Mouse (Mus musculus): ENCODE results near the gene Trim72. TPM values are rescaled to one million over a fixed set of nuclear protein-coding genes. Genes with fewer than 3 reads are reported as not detected.

The Trim72 gene
- polyA plus RNA-seq, 1 experiment from 2014 or later = 0.76 TPM

DNA sequence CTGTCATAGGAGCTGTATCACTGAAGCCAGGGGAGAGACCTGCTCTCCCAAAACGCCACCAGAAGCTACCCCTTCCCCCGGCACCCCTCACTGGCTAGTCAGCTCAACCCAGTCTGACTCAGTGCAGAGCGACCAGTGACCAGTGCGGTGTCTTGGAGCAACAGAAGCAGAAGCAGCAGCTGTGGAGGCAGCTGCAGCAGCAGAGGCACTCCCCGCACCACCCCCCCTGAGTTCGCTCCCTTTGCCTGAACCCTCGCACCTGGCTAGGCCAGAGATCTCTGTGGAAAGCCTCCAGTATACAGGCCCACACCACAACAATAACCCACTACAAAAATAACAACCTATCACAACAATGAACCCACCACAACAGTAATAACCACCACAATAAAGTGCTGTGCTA lies 54.8 kb downstream of the Trim72 start:
- Histone ChIP-seq H3K4me2 (no peak overlapping the region), H3K9ac (no peak overlapping the region), H3K27me3 (replicated peaks) (peaks cover 3% of the 10 kb centered on the region; the same call in 1 of the 2 replicates), H3K4me3 (no peak overlapping the region), H3K36me3 (no peaks in the 10 kb centered on the region), H3K4me1 (no peaks in the 10 kb centered on the region), H3K27ac (replicated peaks) (no peak overlapping the region), H3K9me3 (no peaks in the 10 kb centered on the region)
- ATAC-seq (ENCODE audit: extremely low read depth, insufficient number of reproducible peaks, low FRiP score, low TSS enrichment) = no peak
- 67% methylated on average over 7 of the region's 7 CpGs for WGBS

GRCm38 (mm10) chr7:128059091-128059490 lies 55.3 kb downstream of the Trim72 start:
- Histone ChIP-seq H3K9me3 (no peaks in the 10 kb centered on the region), H3K27me3 (replicated peaks) (peaks cover 3% of the 10 kb centered on the region; the same call in 1 of the 2 replicates), H3K36me3 (no peaks in the 10 kb centered on the region), H3K4me1 (no peaks in the 10 kb centered on the region), H3K4me2 (no peak overlapping the region), H3K27ac (replicated peaks) (no peak overlapping the region), H3K9ac (no peak overlapping the region), H3K4me3 (no peak overlapping the region)
- 62% methylated on average over 4 of the region's 4 CpGs for WGBS
- ATAC-seq (ENCODE audit: extremely low read depth, insufficient number of reproducible peaks, low FRiP score, low TSS enrichment) = no peak

Other genes starting within 250 kb of the Trim72 start
- gene Orai3, start 234.1 kb upstream of the Trim72 start, polyA plus RNA-seq (2015; fragmentation: Nextera tagmentation; extraction: Ambion mirVana) = 15.8 and 15.9 TPM in 2 replicates
- gene Setd1a, start 227.3 kb upstream of the Trim72 start, polyA plus RNA-seq (2015; fragmentation: Nextera tagmentation; extraction: Ambion mirVana) = 12.6 and 17.0 TPM in 2 replicates
- not detected in 2 replicates for gene Gm49388, start 218.3 kb upstream of the Trim72 start, polyA plus RNA-seq (2015; fragmentation: Nextera tagmentation; extraction: Ambion mirVana)
- gene Hsd3b7, start 203.3 kb upstream of the Trim72 start, polyA plus RNA-seq (2015; fragmentation: Nextera tagmentation; extraction: Ambion mirVana) = 19.5 and 21.6 TPM in 2 replicates
- gene Stx4a, start 179.7 kb upstream of the Trim72 start, polyA plus RNA-seq (2015; fragmentation: Nextera tagmentation; extraction: Ambion mirVana) = 39.2 and 48.9 TPM in 2 replicates
- 1.1 and 1.7 TPM in 2 replicates for gene Stx1b, start 179.4 kb upstream of the Trim72 start, polyA plus RNA-seq (2015; fragmentation: Nextera tagmentation; extraction: Ambion mirVana)
- 5.6 and 6.6 TPM in 2 replicates for gene Zfp646, start 127.7 kb upstream of the Trim72 start, polyA plus RNA-seq (2015; fragmentation: Nextera tagmentation; extraction: Ambion mirVana)
- 9.7 and 10.4 TPM in 2 replicates for gene Zfp668, start 127.1 kb upstream of the Trim72 start, polyA plus RNA-seq (2015; fragmentation: Nextera tagmentation; extraction: Ambion mirVana)
- 1.4 and 1.5 TPM in 2 replicates for gene Prss53, start 113.0 kb upstream of the Trim72 start, polyA plus RNA-seq (2015; fragmentation: Nextera tagmentation; extraction: Ambion mirVana)
- not detected in 2 replicates for gene Gm21974, start 108.5 kb upstream of the Trim72 start, polyA plus RNA-seq (2015; fragmentation: Nextera tagmentation; extraction: Ambion mirVana)
- gene Vkorc1, start 108.3 kb upstream of the Trim72 start, polyA plus RNA-seq (2015; fragmentation: Nextera tagmentation; extraction: Ambion mirVana) = 109 and 120 TPM in 2 replicates
- 145 and 150 TPM in 2 replicates for gene Bckdk, start 99.9 kb upstream of the Trim72 start, polyA plus RNA-seq (2015; fragmentation: Nextera tagmentation; extraction: Ambion mirVana)
- 25.1 and 27.0 TPM in 2 replicates for gene Kat8, start 91.4 kb upstream of the Trim72 start, polyA plus RNA-seq (2015; fragmentation: Nextera tagmentation; extraction: Ambion mirVana)
- 1.6 and 1.8 TPM in 2 replicates for gene Prss8, start 73.8 kb upstream of the Trim72 start, polyA plus RNA-seq (2015; fragmentation: Nextera tagmentation; extraction: Ambion mirVana)
- gene Prss36, start 57.2 kb upstream of the Trim72 start, polyA plus RNA-seq (2015; fragmentation: Nextera tagmentation; extraction: Ambion mirVana) = 8.4 and 8.6 TPM in 2 replicates
- 310 and 313 TPM in 2 replicates for gene Fus, start 36.5 kb upstream of the Trim72 start, polyA plus RNA-seq (2015; fragmentation: Nextera tagmentation; extraction: Ambion mirVana)
- gene Pycard, start 10.1 kb upstream of the Trim72 start, polyA plus RNA-seq (2015; fragmentation: Nextera tagmentation; extraction: Ambion mirVana) = 39.1 and 42.6 TPM in 2 replicates
- gene Itgam, start 58.7 kb downstream of the Trim72 start, polyA plus RNA-seq (2015; fragmentation: Nextera tagmentation; extraction: Ambion mirVana) = 0.31 and 0.51 TPM in 2 replicates
- not detected in 2 replicates for gene Gm49368, start 58.7 kb downstream of the Trim72 start, polyA plus RNA-seq (2015; fragmentation: Nextera tagmentation; extraction: Ambion mirVana)
- gene Itgax, start 125.6 kb downstream of the Trim72 start, polyA plus RNA-seq (2015; fragmentation: Nextera tagmentation; extraction: Ambion mirVana) = 0.11 and 0.15 TPM in 2 replicates
- gene Itgad, start 150.4 kb downstream of the Trim72 start, polyA plus RNA-seq (2015; fragmentation: Nextera tagmentation; extraction: Ambion mirVana) = 0.25 TPM in 1 of 2 replicates, not detected in the other
- 617 and 701 TPM in 2 replicates for gene Cox6a2, start 202.4 kb downstream of the Trim72 start, polyA plus RNA-seq (2015; fragmentation: Nextera tagmentation; extraction: Ambion mirVana)
- gene Armc5, start 233.4 kb downstream of the Trim72 start, polyA plus RNA-seq (2015; fragmentation: Nextera tagmentation; extraction: Ambion mirVana) = 12.8 and 13.1 TPM in 2 replicates
- gene 9130023H24Rik, start 234.1 kb downstream of the Trim72 start, polyA plus RNA-seq (2015; fragmentation: Nextera tagmentation; extraction: Ambion mirVana) = 5.8 and 6.5 TPM in 2 replicates
- gene Tgfb1i1, start 242.9 kb downstream of the Trim72 start, polyA plus RNA-seq (2015; fragmentation: Nextera tagmentation; extraction: Ambion mirVana) = 165 and 177 TPM in 2 replicates